Mouse (Mus musculus) gastrocnemius, postnatal 25 days (tissue): ENCODE data around the gene Nwd2. TPM values are rescaled to one million over a fixed set of nuclear protein-coding genes. Genes with fewer than 3 reads are reported as not detected.

Source experiments
- DNase-seq: peaks from one replicate; pipeline ENCODE4 v3.0.0; 2022
- total RNA-seq, 2 experiments: library from RNA; stranded (reverse); gene quantifications; 1 replicate in 1 of 2; 2 replicates in 1 of 2; pipeline ENCODE4 v1.2.3; 2021

The Nwd2 gene
- total RNA-seq, 2 experiments from 2014 or later: not detected

GRCm38 (mm10) chr5:63828380-63829185 is 179.7 kb downstream of the Nwd2 start:
- no peak for DNase-seq

DNA sequence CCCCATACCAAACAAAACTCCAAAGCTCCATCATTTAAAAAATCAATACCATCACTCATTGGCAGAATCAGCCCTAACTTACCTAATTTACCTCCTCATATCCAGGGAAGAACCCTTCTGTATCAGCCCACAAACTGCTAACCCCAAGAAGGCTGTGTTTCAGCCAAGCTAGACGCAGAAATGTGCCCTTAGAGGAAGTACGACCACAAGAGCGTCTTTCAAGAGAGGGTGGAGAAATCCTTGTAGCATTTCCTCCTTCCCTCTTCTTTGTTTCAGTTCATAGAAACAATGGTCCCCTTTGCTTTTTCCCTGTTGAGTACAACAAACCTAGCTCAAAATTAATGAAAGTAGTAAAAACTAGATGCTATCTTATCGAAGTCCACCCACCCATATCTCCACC is 182.2 kb downstream of the Nwd2 start:
- no peak for DNase-seq

- no peak for DNase-seq
These were observed 185.1 kb downstream of the Nwd2 start for GRCm38 (mm10) chr5:63833955-63834354.

DNA sequence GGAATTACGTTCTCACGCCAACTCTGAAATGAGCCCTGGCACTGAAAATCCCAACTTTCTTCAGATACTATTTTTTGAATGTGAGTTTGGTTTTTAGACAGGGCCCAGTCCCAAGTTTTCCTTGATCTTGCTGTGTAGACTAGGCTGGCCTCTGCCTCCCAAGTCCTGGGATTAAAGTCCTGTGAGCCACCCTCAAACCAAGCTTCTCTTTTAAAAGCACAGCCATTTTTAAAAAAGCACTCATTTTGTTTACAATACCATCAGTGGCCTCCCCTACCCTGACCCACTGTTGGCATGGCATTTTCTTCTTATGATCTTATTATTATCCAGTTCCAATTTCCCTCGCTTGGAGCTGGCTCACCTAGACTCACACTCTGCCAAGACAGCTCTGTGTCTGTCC is 185.5 kb downstream of the Nwd2 start:
- DNase-seq: no peak

- no peak for DNase-seq
These were observed 188.2 kb downstream of the Nwd2 start for GRCm38 (mm10) chr5:63837115-63837514.

- DNase-seq: no peak
These were observed 188.9 kb downstream of the Nwd2 start for GRCm38 (mm10) chr5:63837851-63838250.

DNA sequence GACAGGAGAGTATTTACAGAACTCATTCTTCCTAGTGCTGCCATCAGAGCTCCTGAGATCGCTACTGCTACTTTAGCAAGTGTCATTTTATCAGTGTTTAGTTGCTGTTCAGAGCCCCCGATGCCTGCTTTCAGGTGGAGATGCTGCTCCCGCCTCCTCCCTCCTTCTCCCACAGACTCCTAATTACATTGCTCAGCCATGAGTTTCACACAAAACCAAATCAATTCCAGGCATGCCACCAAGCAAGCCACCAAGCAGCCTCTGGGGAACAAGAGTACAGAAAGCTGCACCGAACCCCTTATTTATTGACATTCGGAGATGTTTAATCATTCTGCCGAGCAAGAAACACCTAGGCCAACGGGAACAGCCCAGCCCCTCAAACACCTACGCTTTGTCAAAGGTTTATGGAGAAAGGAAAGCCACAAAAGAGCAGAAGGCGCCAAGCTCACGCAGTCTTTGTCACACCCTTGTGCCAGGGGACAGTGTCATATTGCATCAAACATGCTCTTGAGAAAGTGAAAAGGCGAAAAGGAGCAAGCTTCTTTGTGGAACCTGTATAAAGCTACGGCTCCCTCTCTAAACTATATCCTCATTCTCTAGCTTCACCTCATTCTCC is 191.0 kb downstream of the Nwd2 start:
- DNase-seq: no peak

- no peak for DNase-seq
These were observed 198.2 kb downstream of the Nwd2 start for GRCm38 (mm10) chr5:63847080-63847479.

DNA sequence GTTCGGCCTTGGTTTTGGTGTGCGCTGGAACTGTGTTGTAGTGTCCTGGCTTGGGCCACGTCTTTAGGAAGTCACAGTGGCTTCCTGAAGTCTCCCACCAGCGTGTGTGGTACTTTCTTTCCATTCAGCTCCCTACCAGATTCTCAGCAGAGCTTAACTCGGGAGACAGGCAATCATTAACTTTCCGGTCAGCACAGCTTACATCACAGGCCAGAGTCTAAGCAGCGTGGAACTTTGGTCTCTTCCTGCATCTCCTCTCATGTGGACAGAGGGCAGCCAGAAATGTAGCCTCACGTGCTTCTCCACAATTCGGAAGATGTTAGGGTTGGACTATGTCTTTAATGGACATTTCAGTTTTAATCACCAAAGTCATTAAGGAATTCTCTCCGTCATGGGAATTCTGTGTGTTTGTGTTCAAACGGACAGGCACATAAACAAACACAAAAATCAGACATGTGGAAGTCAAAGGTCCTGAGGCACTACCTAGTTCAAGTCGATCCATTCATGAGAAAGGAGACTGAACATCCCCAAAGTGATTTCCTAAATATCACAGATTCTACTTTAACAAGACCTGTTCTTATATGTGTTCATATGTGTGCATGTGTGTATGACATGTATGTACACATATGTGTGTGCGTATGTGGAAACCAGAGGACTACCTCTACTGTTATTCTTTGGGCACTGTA is 198.8 kb downstream of the Nwd2 start:
- DNase-seq: no peak

DNA sequence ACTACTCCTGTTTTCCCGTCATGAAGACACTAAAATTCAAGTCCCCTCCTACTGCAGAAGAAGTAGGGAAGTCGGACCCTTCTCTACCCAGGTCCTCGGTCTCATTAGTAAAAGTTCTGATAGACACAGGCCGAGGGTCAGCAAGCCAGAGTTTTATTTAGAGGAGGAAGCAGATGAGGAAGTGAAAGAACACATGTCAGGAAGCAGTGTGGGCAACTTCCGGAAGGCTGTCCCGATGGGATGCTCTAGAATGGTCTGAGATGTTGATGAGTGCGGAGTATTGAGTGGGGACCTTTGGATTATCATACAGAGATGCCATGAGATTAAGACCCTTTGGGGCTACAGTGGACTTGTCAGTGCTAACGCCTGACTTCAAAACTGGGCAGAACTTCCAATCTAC is 210.0 kb downstream of the Nwd2 start:
- no peak for DNase-seq

Other genes with a start within 250 kb of the Nwd2 start
- 1 to 10 TPM; 2.8 to 4.2 TPM for gene 0610040J01Rik, start 163.3 kb downstream of the Nwd2 start, total RNA-seq